Mouse (Mus musculus): ENCODE results near the gene Hsd17b12.

DNA sequence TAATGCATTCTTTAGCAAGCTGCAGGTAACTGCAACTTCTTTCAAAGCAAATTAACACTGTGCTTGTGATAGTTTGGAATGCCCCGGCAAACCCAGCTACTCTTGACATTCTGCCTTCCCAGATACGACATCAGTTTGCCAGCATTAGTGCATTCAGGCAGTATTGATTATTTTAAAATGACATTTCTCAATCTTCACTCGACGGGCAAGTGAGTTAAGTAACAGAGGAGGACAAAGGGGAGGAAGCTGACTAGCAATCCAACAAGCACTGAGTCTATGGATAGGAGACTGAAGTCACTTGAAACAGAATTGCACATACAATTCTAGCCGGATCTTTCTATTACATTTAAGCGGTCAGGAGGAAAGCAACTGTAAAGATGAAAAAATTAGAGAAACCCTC lies 19.5 kb upstream of the Hsd17b12 start:
- no peak for TF ChIP-seq EP300 (IDR thresholded peaks at IDR 0.05; ENCODE audit: low read depth)
- TF ChIP-seq CTCF (IDR thresholded peaks at IDR 0.05; ENCODE audit: low read depth) = no peak

Measured in heart, postnatal 0 days (tissue).